Mouse (Mus musculus): ENCODE measurements around the gene Schip1. TPM values are rescaled to one million over a fixed set of nuclear protein-coding genes. Genes with fewer than 3 reads are reported as not detected.

Gene Schip1
- total and polyA plus RNA-seq, 2 experiments from 2014 or later, result 114 to 192 TPM

GRCm38 (mm10) chr3:68378799-68379198 lies 314.2 kb downstream of the Schip1 start:
- 71% methylated on average over 2 of the region's 2 CpGs for WGBS
- Histone ChIP-seq H3K27me3 (ENCODE audit: insufficient read depth, low read length) (no peaks in the 10 kb centered on the region), H3K4me3 (ENCODE audit: low read depth, low read length) (no peak overlapping the region), H3K9me3 (ENCODE audit: low read length) (no peaks in the 10 kb centered on the region), H3K27ac (ENCODE audit: low read depth, low read length) (no peak overlapping the region), H3K36me3 (ENCODE audit: insufficient read depth) (no peaks in the 10 kb centered on the region), H3K4me1 (ENCODE audit: insufficient read depth) (peaks cover 3% of the 10 kb centered on the region; the same call in 1 of the 2 replicates), H3K4me2 (ENCODE audit: low read depth) (no peak overlapping the region), H3K9ac (no peak overlapping the region)
- TF ChIP-seq CTCF (IDR thresholded peaks at IDR 0.05; ENCODE audit: low read depth), result no peak
- no peak for DNase-seq
- no peak for ATAC-seq

GRCm38 (mm10) chr3:68379242-68379641 lies 314.6 kb downstream of the Schip1 start:
- Histone ChIP-seq H3K4me3 (ENCODE audit: low read depth, low read length) (no peak overlapping the region), H3K9me3 (ENCODE audit: low read length) (no peaks in the 10 kb centered on the region), H3K36me3 (ENCODE audit: insufficient read depth) (no peaks in the 10 kb centered on the region), H3K9ac (no peak overlapping the region), H3K4me2 (ENCODE audit: low read depth) (no peak overlapping the region), H3K4me1 (ENCODE audit: insufficient read depth) (peaks cover 3% of the 10 kb centered on the region; the same call in 1 of the 2 replicates), H3K27me3 (ENCODE audit: insufficient read depth, low read length) (no peaks in the 10 kb centered on the region), H3K27ac (ENCODE audit: low read depth, low read length) (no peak overlapping the region)
- DNase-seq (no peak), ATAC-seq (no peak)
- no peak for TF ChIP-seq CTCF (IDR thresholded peaks at IDR 0.05; ENCODE audit: low read depth)
- 51% methylated on average over 7 of the region's 7 CpGs for WGBS

GRCm38 (mm10) chr3:68383672-68384071 lies 319.1 kb downstream of the Schip1 start:
- Histone ChIP-seq H3K9ac (no peak overlapping the region), H3K9me3 (ENCODE audit: low read length) (no peaks in the 10 kb centered on the region), H3K4me1 (ENCODE audit: insufficient read depth) (no peaks in the 10 kb centered on the region), H3K27ac (ENCODE audit: low read depth, low read length) (no peak overlapping the region), H3K27me3 (ENCODE audit: insufficient read depth, low read length) (no peaks in the 10 kb centered on the region), H3K4me2 (ENCODE audit: low read depth) (no peak overlapping the region), H3K4me3 (ENCODE audit: low read depth, low read length) (no peak overlapping the region), H3K36me3 (ENCODE audit: insufficient read depth) (no peaks in the 10 kb centered on the region)
- TF ChIP-seq CTCF (IDR thresholded peaks at IDR 0.05; ENCODE audit: low read depth), result no peak
- ATAC-seq (no peak), DNase-seq (no peak)

GRCm38 (mm10) chr3:68385544-68385943 lies 320.9 kb downstream of the Schip1 start:
- H3K4me3 ChIP-seq (ENCODE audit: low read depth, low read length), result no peak overlapping the region
- ATAC-seq, result no peak
- TF ChIP-seq CTCF (IDR thresholded peaks at IDR 0.05; ENCODE audit: low read depth), result no peak
- no peak overlapping the region for H3K9ac ChIP-seq
- no peaks in the 10 kb centered on the region for H3K9me3 ChIP-seq (ENCODE audit: low read length)
- H3K4me2 ChIP-seq (ENCODE audit: low read depth), result no peak overlapping the region
- H3K27ac ChIP-seq (ENCODE audit: low read depth, low read length), result no peak overlapping the region
- H3K27me3 ChIP-seq (ENCODE audit: insufficient read depth, low read length), result no peaks in the 10 kb centered on the region
- no peak for DNase-seq
- no peaks in the 10 kb centered on the region for H3K36me3 ChIP-seq (ENCODE audit: insufficient read depth)
- WGBS, result 88% methylated on average over 3 of the region's 3 CpGs
- H3K4me1 ChIP-seq (ENCODE audit: insufficient read depth), result no peaks in the 10 kb centered on the region

GRCm38 (mm10) chr3:68388023-68388422 lies 323.4 kb downstream of the Schip1 start:
- Histone ChIP-seq H3K9ac (no peak overlapping the region), H3K9me3 (ENCODE audit: low read length) (no peaks in the 10 kb centered on the region)
- TF ChIP-seq CTCF (IDR thresholded peaks at IDR 0.05; ENCODE audit: low read depth), result no peak

GRCm38 (mm10) chr3:68393578-68393977 lies 329.0 kb downstream of the Schip1 start:
- Histone ChIP-seq H3K9ac (no peak overlapping the region), H3K9me3 (ENCODE audit: low read length) (no peaks in the 10 kb centered on the region), H3K4me1 (ENCODE audit: insufficient read depth) (no peaks in the 10 kb centered on the region), H3K4me2 (ENCODE audit: low read depth) (no peak overlapping the region), H3K4me3 (ENCODE audit: low read depth, low read length) (no peak overlapping the region), H3K27me3 (ENCODE audit: insufficient read depth, low read length) (no peaks in the 10 kb centered on the region), H3K27ac (ENCODE audit: low read depth, low read length) (no peak overlapping the region), H3K36me3 (ENCODE audit: insufficient read depth) (no peaks in the 10 kb centered on the region)
- 73% methylated on average over 2 of the region's 2 CpGs for WGBS
- DNase-seq, result no peak
- no peak for TF ChIP-seq CTCF (IDR thresholded peaks at IDR 0.05; ENCODE audit: low read depth)
- ATAC-seq, result no peak

More at GRCm38 (mm10) chr3:68388023-68388422, 323.4 kb downstream of the Schip1 start:
- Histone ChIP-seq H3K4me2 (ENCODE audit: low read depth) (no peak overlapping the region), H3K36me3 (ENCODE audit: insufficient read depth) (no peaks in the 10 kb centered on the region), H3K27ac (ENCODE audit: low read depth, low read length) (no peak overlapping the region), H3K4me1 (ENCODE audit: insufficient read depth) (no peaks in the 10 kb centered on the region), H3K27me3 (ENCODE audit: insufficient read depth, low read length) (no peaks in the 10 kb centered on the region), H3K4me3 (ENCODE audit: low read depth, low read length) (no peak overlapping the region)
- 94% methylated on average over 3 of the region's 3 CpGs for WGBS
- DNase-seq (no peak), ATAC-seq (no peak)

- no peak for DNase-seq
- TF ChIP-seq CTCF (IDR thresholded peaks at IDR 0.05; ENCODE audit: low read depth), result no peak
- Histone ChIP-seq H3K27me3 (ENCODE audit: insufficient read depth, low read length) (no peaks in the 10 kb centered on the region), H3K9me3 (ENCODE audit: low read length) (no peaks in the 10 kb centered on the region), H3K36me3 (ENCODE audit: insufficient read depth) (no peaks in the 10 kb centered on the region), H3K4me3 (ENCODE audit: low read depth, low read length) (no peak overlapping the region), H3K4me2 (ENCODE audit: low read depth) (no peak overlapping the region), H3K4me1 (ENCODE audit: insufficient read depth) (no peaks in the 10 kb centered on the region), H3K9ac (no peak overlapping the region), H3K27ac (ENCODE audit: low read depth, low read length) (no peak overlapping the region)
- 64% methylated on average over 3 of the region's 3 CpGs for WGBS
- ATAC-seq, result no peak
These were observed 334.1 kb downstream of the Schip1 start for GRCm38 (mm10) chr3:68398691-68399090.

- no peak for DNase-seq
- Histone ChIP-seq H3K4me3 (ENCODE audit: low read depth, low read length) (no peak overlapping the region), H3K9me3 (ENCODE audit: low read length) (no peaks in the 10 kb centered on the region), H3K4me2 (ENCODE audit: low read depth) (no peak overlapping the region), H3K27ac (ENCODE audit: low read depth, low read length) (no peak overlapping the region), H3K4me1 (ENCODE audit: insufficient read depth) (no peaks in the 10 kb centered on the region), H3K36me3 (ENCODE audit: insufficient read depth) (no peaks in the 10 kb centered on the region), H3K9ac (no peak overlapping the region), H3K27me3 (ENCODE audit: insufficient read depth, low read length) (no peaks in the 10 kb centered on the region)
- no peak for ATAC-seq
- TF ChIP-seq CTCF (IDR thresholded peaks at IDR 0.05; ENCODE audit: low read depth), result no peak
- 73% methylated on average over 7 of the region's 7 CpGs for WGBS
These were observed 335.5 kb downstream of the Schip1 start for GRCm38 (mm10) chr3:68400121-68400520.
